Mouse (Mus musculus): Measurements from ENCODE around the gene Bmt2. TPM values are rescaled to one million over a fixed set of nuclear protein-coding genes. Genes with fewer than 3 reads are reported as not detected.

The Bmt2 gene
- polyA plus RNA-seq (2012) = 1.9 and 2.5 TPM in 2 replicates

DNA sequence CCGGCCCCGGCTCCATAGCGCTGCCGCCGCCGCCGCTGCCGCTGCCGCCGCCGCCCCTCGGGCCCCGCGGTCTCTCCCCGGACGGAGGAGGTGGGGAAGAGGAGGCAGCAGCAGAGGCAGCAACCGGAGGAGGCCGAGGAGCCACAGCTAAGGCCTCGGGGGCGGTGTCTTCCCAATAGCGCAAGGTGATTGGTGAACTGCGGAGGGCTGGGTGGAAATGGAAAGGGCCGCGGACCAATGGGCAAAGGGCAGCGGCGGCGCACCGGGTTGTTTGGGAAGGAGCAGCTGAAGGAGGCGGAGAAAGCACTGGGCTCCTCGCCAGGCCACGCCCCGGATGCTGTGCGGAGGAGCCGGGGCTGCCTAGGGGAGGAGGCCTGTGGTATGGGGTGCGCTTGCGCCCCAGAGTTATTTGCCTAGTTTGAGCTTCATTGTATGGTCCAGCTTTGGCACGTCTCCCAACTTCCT, at the start of gene Bmt2:
TSS of gene Bmt2 (minus strand) at position 149 of the 465 bp plus-strand sequence.

DNA sequence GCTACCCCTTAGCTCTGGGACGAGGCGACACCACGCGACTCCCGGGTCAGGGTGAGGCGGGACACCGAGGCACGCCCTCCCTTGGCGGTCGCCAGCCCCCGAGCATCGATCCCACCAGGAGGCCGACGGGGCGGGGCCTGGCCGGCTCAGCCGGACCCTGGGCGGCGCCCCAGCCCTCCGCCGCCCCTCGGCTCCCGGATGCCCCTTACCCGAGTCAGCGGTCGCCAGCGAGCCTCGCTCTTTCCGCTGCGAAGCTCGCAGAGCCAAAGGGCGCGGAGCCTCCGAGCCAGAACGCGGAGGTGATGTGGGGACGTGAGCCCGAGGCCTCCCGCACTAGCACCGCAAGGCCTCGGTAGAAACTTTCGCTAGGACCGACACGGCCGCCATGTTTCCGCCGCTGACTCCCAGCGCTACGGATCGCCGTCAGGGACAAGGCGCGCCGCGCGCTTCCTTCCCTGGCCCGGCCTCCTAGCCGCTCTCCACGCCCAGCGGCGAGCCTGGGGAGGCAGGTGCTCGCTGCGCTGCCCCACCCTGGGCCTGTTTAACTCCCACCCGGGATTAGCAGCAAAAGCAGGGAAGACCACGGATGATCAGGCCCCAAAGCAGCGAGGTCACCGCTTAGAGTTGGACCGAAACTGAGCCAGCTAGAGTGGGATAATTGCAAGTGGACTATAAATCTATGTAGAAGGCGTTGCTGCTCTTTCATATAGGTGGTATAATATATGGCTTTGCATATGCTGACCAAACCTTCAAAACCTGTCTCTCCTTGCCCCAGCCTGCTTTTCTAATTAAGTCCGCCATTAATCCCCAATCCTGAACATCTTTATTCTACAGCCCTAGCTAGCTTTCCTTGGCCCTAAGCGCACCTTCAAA, 69.9 kb downstream of the Bmt2 start, which contains the start of gene Tmem168:
TSS of gene Tmem168 (minus strand) at position 480 of the 873 bp plus-strand sequence.

Other genes with a start within 250 kb of the Bmt2 start
- 7.8 and 8.9 TPM in 2 replicates for gene Tmem168, start 69.9 kb downstream of the Bmt2 start, polyA plus RNA-seq (2012)
- gene Gpr85, start 162.0 kb upstream of the Bmt2 start, polyA plus RNA-seq (2012) = 0.25 and 0.79 TPM in 2 replicates
- gene 2610001J05Rik, start 193.6 kb upstream of the Bmt2 start, polyA plus RNA-seq (2012) = 26.9 and 28.8 TPM in 2 replicates